Mouse (Mus musculus): ENCODE measurements around the gene Ncor1. TPM values are rescaled to one million over a fixed set of nuclear protein-coding genes. Genes with fewer than 3 reads are reported as not detected.
A peak's percentile ranks its signal among the peaks of the same experiment; 100 is the strongest.
"Not testable (repeated sequence)": the region's sequence is repeated elsewhere in the genome, so short reads cannot be mapped to it uniquely, and the experiment has no call there.

Gene Ncor1
- total RNA-seq, 4 experiments from 2014 or later = 177 to 269 (median 227) TPM

DNA sequence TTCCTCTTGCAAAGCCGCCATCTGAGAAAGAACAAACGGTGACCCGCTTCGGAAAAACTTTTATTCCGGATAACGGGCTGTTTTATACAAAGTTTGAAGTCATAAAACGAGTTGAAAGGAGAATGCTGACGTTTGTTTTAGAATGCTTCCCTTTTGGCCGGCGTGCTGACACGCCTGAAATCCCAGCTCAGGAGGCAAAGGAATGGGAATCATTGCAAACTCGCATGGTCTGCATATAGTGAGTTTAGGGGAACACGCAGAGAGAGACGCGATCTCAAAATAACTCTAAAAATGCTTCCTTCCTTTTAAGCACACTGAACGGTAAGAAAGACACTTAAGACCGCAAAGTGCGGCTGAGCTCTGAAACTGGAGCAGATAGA lies 460 bp downstream of the Ncor1 start:
- no peak for DNase-seq

DNA sequence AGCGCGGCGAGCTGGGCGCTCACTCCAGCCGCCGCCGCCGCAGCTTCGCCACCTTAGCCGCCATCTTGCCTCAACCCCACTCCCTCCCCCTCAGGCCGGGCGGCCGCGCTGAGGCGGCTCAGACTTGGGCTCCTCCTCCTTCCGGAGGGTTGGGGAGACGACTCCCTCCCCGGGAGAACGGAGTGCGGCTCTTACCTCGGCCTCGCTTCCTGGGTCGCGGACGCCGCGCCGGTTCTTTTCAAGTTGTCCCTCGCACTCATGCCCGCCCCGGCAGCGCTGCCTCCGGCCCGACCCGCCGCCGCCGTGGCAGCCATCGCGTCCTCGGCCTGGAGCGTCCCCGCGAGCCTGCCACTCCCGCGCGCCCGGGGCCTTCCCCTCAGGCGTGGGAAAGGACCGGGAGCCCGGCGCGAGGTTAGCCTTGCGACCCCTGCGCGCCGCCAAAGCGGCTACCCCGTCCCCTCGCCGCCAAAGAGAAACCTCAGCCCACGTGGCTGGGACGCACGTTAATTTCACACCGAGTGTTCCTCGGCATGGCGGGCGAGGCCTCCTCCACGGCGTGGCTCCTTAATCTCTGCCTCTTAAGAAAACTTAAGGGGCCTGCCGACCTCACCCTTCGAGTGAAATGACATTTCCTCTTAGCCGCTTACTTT lies 975 bp downstream of the Ncor1 start:
- DNase-seq = peak; percentile 89

DNA sequence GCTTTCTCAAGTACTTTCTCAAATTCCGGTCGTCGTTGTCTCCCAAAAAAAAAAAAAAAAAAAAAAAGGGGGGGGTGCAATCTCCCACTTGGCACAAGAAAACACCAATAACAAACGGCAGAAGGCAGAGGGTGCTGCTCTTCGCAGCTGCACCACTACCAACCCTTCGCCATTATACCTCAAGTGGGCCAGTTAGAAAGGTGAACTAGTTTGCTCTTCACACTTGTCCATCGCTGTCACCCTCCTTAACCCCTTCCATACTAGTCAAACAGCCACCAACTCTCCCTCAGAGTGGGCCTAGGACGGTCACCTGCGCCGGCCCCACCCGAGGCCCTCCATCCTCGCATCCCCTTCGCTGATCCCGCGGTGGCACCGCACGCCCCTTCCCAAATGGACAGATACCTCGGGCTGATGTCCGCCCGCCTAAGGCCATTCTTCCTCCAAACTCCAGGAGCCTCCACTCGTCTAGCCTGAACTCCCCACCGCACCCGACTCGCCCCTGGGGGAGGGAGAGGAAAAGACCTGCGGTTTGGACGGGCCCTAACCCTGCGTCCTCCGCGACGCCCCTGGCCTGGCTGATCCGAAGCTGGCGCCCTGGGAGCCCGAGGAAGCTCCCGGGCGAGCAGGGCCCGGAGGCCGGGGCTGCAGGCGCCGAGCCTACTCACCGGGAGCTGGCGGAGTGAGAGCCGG lies 1.7 kb downstream of the Ncor1 start:
- DNase-seq = peak; percentile 47

DNA sequence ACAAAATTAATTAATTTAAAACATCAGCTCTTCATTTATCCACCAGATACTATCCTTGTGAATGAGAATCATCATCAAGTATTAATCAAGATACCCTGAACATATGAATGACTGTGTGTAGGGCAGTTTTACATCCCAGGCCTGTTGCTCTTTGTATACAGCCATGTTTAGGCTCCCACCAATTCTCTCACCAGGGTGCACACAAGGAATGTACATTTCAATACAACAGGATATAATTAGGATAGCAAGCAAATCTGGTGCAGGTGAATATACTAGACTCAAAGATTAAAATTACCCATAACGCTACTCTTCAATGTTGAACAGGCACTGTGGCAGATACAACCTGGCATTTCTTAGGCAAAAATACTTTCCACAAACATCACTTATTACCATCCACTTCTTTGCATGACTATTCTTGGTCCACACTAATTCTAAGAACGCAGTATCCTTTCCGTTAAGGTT lies 2.3 kb downstream of the Ncor1 start:
- DNase-seq = no peak

DNA sequence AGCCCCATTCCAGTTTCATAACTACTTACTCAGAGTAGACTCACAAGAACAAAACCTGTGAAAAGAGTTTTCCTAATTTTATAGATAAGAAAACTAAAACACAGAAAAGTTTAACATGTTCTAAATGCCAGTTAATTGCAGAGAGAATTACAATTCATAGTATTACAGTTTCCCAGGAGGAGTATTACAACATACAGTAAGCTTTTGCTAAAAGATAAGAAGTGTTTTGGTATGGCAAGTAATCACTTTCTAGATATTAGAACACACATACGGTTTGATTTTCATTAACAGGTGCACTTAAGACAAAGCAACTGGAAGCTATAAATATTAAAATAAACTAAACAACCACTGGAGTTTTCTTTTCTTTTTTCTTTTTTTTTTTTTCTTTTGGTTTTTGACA lies 3.1 kb downstream of the Ncor1 start:
- DNase-seq = no peak

DNA sequence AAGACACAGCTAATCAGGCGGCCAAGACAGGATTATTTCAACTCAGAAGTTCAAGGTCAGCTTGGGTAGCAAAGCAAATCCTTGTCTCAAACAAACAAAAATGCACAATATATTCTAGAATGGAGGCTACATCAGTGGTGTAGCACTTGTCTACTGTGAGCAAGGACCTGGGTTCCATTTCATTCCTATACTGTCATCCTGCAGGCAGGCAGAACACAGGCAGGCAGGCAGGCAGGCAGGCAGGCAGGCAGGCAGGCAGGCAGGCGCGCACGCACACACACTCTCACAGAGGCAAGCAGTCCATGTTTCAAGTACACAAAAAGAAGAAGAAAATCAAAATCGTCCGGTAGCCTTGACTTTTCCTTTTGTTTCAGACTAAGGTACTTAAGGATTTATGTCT lies 9.4 kb downstream of the Ncor1 start:
- DNase-seq = no peak

DNA sequence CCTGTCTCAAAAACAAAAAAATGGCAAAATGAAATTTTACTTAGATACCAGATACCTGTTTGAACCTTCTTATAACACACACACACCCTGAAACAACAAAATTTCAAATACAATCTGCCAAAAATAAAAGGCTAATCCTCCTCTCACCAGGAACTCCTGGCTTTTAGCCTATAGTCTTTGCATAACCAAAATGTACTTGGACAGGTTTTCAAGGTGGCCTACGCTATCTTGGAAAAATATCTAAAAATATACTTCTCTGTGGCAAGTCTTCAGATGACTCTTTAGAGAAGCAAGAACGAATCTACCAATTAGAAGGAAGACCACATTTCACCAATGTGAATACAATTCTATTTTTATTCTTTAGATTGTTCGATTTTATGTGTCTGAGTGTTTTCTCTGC lies 12.5 kb downstream of the Ncor1 start:
- DNase-seq = no peak

DNA sequence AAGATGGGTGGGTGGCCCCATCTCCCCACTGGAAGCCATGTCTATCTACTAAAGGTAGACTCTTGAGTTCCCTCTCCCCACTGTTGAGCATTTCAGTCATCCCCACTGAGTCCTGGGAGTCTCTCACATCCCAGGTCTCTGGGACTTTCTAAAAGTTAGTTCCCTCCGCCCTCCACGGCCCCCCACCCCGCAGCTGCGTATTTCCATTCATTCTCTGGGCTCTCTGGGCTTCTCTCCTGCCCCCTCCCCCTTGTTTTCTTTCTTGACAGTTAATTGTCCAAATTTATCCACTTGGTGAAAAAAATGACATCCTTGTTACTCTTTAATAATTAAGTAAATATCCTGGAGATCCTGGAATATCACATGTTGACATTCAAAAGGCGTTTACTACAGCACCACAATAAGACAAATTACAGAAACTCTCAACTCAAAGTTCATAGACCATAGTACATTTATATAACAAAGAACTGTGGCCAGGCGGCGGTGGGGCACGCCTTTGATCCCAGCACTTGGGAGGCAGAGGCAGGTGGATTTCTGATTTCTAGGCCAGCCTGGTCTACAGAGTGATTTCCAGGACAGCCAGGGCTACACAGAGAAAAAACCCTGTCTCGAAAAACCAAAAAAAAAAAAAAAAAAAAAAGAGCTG lies 17.5 kb downstream of the Ncor1 start:
- no peak for DNase-seq

DNA sequence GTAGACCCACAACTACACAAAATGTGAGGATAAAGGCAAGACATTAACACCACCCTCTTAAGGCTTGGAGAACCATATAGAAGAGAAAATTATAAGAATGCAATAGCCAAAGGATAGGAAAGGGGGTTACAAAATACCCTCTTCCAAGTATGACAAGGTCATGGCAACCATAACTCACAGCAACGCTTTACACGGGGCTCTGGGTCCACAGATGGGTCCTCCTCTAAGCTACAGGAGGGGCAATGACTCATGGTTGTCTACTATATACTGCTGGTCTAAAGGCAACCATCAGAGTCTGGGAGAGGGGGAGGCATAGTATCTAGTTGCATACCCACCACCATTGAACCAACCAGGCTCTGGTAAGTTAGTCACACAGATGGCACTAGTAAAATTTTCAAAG lies 26.1 kb downstream of the Ncor1 start:
- DNase-seq = no peak

DNA sequence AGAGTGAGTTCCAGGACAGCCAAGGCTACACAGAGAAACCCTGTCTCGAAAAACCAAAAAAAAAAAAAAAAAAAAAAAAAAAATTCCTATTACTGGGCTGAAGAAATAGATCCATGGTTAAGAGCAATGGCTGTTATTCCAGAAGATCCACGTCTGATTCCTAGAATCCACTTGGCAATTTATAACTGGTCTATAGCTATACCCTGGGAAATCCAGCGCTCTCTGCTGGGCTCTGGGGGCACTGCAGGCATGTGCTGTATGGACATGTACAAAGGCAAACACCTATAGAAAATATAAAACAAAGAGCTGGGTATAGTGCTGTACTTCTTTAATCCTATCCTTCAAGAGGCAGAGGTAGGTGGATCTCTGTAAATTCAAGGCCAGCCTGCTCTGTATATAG lies 31.2 kb downstream of the Ncor1 start:
- DNase-seq = no peak

DNA sequence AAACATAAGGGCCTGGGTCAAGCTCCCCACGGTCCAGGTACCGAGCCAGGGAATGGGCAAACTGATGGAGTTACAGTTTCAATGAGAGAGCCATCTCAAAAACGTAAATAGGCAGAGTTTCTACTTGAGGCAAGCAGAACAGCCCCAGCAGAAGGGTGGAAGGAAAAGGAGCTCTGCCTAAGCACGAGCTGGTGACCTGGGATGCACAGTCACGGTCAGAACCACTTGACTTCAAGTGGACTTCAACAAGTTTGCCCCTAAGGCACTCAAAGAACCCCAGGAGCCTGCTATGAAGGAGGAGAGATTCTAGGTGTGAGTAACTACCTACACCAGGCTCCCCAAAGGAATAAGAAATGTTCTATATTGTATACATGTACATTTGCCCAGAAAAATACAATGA lies 32.1 kb downstream of the Ncor1 start:
- no peak for DNase-seq

DNA sequence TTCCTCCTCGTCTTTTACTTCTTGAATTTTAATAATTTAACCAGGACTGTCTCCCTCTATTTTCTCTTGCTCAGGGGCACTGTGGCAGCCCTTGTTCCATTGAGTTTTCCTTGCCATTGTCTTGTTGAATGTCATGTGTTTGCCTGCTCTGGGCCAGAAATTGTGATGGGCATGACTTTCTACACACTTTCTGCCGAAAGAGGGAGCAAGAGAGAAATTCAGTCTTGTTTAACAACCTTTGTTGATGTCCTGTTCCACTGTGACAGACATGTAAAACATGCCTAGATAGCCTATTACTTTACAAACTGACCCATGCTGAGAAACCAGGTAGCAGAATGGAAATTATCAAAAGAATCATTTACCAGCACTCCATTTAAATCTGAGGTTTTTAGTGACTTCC lies 33.8 kb downstream of the Ncor1 start:
- DNase-seq = no peak

DNA sequence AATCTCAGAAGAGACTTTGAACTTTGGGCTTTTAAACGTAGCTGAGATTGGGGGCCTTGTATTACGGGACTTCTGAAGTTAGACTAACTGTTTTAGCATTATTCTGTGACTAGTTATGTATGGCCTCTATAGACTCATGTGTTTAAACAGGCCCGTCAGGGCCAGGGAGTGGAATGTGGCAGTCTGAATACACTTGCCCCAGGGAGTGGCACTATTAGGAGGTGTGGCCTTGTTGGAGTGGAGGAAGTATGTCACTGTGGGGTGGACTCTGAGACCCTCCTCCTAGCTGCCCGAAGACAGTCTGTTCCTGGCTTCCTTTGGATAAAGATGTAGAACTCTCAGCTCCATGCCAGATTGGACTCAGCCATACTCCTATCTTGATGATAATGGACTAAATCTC lies 43.3 kb downstream of the Ncor1 start:
- no peak for DNase-seq

DNA sequence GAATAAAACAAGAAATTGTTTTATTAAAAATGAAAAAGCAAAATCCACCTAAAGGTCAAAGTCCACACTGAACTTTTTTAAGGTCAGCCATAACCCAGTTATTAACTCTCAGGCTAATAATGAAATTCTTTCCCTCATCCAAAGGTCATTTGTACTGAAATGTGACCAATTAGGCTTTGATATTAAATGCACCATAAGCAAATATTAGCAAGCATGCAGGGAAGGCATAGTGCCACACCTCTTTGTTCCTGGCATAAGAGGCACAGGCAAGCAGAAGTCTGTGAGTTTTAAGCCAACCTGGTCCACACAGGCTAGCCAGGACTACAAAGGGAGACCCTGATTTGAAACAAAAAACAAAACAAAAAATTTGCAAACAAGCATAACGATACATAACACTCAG lies 48.7 kb downstream of the Ncor1 start:
- no peak for DNase-seq

DNA sequence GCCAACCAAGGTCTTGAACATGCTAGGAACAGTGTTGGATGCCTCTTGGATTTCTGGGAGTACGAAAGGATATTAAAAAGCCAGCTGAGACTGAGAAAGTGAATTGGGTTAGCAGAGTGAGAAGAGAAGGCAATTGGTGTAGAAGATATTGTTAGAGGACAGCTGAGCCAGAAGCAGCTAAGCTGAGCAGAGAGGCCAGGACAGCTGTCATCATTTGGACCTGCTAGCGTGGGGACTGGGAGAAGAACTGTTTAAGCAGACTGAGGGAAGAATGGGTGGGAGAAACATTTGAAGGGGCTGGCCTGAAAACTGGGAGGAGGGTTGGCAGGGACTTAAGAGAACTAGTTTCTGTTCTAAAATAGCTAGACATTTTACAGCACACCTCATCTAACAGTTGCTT lies 49.5 kb downstream of the Ncor1 start:
- DNase-seq = no peak

DNA sequence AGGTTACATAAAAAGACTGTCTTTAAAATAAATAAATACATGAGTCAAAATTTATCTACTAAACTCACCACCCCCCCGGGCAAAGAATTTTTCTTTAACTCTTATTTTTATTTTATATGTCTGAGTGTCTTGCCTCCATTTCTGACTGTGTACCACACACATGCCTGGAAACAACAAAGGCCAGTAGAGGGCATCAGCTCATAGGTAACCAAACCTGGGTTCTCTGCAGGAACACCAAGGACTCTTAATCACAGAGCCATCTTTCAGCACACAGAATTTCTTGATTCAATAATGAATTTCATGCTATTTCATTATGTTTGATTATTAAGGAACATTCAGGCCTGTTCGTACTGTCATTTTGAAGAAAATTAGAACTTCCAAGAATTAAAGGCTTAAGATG lies 61.9 kb downstream of the Ncor1 start:
- DNase-seq = no peak

DNA sequence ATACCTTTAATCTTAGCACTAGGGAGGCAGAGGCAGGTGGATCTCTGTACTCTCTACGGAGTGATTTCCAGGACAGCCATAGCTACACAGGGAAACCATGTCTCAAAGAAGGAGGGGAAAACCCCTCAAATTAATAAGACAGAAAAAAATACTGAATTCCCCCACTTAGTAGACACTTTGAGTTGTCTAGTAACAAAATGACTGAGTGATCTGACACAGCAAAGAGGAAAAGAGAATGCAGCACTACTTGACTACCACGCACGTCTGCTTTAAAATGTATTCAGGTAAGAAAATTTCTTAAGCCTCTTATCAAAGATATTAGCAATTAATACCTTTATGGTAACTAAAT lies 70.0 kb downstream of the Ncor1 start:
- DNase-seq = no peak

DNA sequence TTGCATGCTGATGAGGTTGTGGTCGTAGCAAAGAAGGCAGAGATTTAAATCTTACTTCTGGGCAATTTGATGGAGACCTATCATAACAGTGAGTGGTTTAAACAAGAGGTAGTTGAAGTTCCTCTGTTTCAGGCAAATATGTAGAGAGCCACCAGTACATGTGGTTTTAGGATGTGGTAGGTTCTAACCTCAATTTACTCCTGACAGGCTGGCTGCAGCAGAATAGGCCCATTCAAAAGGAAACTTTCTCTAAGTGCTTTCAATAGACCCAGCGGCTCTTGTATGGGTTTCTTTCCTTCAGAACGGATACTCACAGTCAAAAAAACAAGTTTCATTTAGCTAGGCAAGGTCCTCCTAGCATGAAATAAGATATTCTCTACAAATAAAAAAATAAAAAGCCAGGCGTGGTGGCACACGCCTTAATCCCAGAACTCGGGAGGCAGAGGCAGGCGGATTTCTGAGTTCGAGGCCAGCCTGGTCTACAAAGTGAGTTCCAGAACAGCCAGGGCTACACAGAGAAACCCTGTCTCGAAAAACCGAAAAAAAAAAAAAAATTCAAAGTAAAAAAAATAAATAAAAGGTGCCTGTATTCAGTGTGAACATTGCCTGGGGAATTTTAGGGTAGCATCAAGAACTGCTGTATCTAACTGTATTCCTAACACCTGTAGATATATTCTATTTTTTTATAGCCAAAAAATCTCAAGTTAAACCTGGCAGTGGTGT lies 70.6 kb downstream of the Ncor1 start:
- DNase-seq = no peak

DNA sequence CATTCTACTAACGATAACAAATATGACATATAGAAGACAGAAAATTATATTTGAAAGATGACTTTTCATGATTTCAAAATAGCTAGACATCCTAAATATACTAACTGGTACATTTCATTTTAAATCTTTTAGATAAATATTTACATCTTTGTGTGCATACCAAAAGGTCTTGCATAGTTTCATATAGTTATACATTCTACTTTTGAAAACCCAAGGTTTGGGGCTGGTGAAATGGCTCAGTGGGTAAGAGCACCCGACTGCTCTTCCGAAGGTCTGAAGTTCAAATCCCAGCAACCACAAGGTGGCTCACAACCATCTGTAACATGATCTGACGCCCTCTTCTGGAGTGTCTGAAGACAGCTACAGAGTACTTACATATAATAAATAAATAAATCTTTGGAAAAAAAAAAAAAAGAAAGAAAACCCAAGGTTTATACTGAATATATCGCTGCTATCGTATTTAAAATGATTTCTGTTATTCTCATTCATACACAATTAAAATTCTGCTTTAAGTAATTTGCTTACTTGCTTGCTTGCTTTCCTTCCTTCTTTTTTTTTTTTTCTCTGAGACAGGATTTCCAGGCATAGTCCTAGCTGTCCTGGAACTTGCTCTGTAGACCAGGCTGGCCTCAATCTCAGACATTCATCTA lies 81.0 kb downstream of the Ncor1 start:
- not testable (repeated sequence) for DNase-seq

DNA sequence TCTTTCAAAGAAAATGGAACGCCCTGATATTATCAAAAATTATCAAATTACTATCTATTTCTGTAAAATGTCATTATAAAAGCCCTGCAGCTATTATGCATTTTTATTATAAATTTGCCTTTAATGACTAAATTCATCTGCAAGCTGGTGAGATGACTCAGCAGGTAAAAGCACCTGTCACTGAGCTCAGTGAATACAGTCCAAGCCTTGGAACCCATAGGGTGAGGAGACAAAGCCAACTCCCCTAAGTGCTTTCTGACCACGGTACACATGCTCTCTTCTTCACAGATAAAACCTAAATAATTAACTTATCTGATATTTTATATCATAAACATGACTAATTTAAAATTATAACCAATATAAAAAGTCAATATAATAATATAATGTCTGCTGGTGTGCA lies 86.6 kb downstream of the Ncor1 start:
- no peak for DNase-seq

DNA sequence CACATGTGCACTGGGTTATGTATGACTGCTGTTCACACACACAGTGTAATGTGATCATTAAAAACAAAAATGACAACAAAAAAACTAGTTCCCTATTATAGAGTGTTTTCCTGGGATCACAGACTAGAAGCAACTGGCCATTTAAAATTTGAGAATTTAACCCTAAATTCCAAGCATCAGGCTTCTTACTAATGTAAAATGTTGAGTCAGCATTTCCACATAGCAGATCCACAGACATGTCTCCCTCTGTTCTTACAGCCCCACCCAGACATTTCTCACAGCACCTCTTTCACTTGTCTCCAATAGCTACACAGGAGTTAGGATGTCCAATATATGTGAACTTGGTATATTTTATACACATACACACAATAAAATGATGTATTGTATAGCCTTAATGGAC lies 88.4 kb downstream of the Ncor1 start:
- DNase-seq = no peak

DNA sequence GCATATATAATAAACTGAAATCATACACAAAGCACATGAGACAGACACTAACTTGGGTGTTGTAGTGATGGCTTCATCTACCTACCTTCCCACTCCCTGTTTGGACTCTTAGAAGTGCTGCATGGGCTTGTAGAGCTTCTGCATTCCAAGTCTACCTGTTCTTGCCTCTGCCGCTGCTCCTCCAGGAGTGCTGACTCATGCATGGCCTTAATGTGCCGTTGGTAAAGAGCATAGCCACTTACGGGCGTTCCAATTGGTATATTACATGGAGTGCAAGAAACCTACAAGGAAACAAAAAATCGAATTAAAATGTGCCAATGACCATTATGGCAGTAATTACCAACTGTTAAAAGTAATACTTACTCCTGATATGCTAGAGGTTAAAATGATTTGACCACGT lies 91.5 kb downstream of the Ncor1 start:
- DNase-seq = no peak

DNA sequence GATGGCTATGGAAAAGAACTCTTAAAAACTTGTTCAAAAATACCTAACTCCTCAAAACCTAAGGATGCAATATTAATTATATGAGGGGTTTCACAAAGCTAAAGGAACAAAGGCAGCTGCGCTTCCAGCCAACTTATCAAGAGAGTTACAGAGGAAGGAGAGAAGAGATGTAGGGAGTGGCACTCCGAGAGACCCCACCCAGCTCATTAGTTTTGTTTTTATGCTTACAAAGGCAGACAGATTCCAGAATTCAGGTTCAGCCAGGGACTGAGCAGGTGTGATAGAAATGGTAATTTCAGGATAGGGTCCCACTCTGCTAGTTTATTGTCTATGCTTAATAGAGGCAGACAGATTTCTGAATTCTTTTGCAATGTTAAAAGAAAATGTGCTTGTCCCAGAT lies 103.1 kb downstream of the Ncor1 start:
- DNase-seq = no peak
